Mouse (Mus musculus) right cerebral cortex, postnatal 4 days (tissue): ENCODE measurements around the gene St6galnac5.
A peak's percentile ranks its signal among the peaks of the same experiment; 100 is the strongest.
"Not testable (repeated sequence)": the region's sequence is repeated elsewhere in the genome, so short reads cannot be mapped to it uniquely, and the experiment has no call there.

ENCODE experiments used
- DNase-seq: peaks from one replicate; pipeline ENCODE4 v3.0.0-alpha.2; 2022

St6galnac5 gene

DNA sequence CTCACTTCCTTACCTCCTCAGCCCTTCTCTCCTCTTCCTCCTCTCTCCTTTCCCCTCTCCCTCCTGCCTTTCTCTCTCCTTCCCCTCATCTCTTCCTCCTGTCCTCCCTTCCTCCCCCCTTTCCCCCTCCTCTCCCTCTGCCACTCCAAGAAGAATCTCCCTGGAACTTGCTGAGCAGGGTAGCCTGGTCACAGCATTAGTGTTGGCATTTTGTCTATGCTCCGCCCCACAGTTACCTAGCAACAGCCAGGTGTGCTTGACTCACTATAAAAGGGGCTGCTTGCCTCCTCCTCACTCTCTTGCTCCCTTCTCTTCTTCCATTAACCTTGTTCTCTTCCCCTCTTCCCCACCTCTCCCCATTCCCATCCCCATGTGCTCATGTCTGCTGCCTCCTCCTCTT is 120.1 kb downstream of the St6galnac5 start:
- no peak for DNase-seq

DNA sequence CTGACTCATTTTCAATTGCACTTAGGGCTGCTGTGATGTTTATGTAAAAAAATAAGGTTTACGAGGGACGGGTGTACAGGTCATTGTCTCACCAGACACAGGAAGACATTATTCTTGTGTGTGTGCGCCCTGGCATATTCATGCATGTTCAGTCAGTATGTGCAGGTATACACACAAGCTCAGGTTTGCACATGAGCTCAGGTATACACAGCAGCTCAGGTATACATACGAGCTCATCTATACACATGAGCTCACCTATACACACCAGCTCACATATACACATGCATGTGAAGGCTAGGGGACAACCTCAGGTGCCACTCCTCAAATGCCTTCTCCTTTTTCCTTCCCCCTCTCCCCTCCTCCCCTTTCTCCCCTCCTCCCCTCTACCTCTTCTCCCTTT is 120.6 kb downstream of the St6galnac5 start:
- no peak for DNase-seq

DNA sequence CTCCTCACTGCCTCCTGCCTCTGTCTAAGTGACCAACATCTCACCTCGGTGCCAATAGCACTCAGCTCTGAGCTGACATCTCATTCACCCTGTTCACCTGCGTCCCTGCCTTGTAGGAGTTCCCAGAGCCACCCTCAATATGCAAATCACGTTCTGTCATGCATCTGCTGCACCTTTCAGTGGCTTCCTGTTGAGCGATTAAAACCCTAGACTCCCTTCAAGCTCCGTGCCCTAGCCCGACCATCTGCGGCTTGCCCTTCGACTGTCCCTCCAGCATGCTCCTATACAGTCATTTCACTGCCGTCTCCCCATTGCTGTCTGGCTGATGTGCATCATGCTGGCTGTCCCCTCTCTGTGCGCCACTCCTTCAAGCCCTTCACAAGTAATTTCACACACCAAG is 126.0 kb downstream of the St6galnac5 start:
- no peak for DNase-seq

DNA sequence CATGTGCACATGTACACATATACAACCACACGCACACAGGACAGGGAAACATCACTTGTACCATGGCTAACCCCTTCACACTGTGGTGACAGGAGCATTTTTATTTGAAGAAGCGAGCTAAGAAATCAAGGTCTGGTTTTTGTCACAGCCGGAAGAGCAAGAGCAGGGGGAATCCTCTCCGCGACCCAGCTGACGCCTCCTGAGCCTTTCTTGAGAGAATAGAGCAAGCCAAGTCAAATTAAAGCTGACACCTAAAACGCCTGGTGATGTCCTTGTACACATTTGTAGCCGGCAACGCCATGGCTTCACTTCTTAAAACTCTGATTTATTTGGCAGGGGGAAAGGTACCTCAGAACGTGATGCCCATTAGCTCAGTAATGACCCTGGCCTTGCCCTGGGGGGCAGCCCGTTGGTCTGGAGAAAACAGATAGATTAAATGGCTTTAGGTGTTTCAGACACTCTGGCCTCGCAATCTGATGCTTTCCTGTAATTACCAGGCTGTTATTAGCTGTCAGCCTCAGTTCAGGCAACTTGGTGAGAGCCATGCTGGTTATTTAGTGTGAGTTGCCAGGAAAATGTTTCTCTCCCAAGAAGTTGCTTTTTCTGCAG is 126.9 kb downstream of the St6galnac5 start:
- no peak for DNase-seq

DNA sequence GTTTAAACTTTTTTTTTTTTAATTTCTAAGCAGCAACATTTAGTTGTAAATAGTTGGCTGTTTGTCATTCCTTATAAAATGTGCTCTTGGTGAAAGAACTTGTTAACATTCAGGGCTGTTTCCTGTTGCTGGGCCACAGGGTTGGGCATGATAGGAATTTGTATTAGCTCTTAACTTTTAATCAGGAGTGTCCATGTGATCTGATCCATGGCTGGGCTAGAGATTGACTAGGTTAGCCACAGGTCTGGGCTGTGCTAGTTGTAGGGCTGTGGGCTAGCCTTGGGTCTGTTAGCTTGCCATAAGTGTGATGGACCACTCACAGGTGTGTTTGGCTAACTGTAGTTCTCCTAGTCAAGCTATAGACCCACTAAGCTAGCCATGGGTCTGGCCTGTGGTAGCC is 138.1 kb downstream of the St6galnac5 start:
- no peak for DNase-seq

DNA sequence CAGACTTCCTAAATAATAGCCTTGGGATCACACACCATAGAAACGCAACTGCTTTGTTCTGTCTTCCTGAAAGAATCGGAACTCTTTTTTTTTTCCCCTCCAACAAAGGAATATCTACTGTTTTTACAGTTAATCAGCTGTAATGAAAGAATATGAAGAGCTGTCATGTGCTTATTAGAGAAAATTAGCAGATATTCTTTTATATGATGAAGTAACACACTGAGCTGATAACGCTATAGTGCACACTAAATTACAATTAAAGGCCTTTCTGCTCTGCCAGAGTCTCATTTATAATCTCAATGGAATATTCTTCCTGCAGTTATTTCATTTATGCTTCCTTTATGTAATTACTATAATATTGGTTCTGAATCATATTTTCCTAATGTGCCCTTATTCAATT is 139.4 kb downstream of the St6galnac5 start:
- DNase-seq, result no peak

DNA sequence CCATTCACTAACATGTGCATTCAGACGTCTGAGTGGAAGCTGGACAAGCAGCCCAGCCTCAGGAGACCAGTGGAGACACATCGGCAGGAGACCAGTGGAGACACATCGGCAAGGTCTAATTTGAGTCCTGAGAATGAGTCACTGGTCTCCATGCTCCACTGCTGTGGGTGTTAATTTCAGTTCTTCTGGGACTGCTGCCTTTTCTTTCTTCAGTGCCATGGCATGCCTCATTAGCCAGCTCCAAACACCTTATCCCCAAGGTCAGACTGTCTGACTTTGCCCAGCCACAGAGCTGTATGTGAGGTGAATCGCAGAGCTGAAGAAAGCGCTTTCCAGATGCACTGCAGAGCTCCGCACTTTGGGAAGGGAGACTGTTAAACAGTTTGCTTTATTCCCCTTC is 140.8 kb downstream of the St6galnac5 start:
- no peak for DNase-seq

DNA sequence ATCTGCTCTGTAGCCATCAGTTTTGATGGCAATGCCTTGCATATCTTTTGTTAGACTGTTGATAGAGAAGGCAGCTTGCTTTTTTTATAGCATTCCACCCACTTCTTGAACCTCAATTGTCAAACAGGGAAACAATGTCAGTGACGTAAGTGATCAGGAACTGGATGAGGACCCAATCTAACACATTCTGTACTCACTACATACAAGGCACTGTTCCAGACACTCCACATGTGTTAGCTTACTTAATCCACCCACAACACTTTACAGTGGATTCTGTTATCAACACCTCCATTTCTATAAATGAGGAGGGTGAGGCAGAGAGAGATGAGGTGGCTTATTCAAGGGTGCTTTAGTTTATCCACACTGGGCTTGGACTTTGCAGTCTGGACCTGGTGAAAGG is 144.1 kb downstream of the St6galnac5 start:
- DNase-seq, result no peak

DNA sequence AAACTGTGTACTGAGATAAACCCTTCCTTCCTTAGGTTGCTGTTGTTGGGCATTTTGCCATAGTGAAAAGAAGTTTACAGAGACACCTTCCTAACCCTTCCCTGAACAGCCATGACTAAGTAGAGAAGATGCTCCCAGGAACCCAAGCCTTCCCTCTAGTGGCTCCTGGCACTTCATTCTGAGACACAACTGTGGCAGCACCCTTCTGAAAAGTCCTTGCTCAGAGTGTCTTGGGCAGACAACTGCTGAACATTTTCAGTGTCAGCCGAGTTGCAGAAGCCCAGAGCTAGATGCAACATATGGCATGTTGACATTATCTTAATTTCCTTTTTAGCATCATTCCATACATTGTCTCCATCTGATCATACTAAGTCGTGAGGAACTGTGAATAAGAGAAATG is 144.6 kb downstream of the St6galnac5 start:
- DNase-seq, result no peak

DNA sequence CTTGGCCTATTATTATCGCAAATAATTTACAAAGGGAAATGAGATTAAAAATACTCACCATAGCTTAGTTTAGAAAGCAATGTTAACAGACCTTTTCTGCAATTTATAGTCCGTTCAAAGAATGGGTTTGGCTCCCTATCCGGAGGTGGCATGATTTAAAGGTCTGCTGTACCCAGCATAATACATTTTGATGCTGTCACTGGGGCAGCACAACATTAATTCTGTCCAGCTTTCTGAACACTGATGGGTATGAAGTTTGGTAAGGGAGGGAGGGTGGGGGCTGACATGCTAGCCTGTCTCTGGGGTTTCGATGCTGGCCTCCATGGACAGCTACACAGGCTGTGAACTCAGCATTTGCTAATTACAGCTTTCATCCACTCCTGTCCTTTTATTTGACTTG is 149.6 kb downstream of the St6galnac5 start:
- no peak for DNase-seq

DNA sequence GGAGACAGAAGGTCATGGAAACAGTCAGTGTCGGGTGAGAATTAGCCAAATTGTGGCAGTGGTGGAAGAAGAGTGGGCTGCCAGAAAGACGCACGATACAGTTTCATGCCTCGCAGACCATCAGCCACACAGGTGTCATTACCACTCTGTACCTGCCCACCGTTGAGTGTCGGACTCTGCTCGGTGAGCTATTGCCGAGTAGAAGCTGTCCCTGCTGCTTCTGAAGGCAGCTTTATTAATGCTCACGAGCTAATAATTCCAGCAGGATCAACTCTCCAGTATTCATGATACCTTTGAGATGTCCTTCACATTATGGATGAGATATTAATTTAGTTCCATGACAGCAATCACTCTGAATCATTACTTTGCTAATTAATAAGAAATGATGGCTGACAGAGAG is 150.1 kb downstream of the St6galnac5 start:
- no peak for DNase-seq

DNA sequence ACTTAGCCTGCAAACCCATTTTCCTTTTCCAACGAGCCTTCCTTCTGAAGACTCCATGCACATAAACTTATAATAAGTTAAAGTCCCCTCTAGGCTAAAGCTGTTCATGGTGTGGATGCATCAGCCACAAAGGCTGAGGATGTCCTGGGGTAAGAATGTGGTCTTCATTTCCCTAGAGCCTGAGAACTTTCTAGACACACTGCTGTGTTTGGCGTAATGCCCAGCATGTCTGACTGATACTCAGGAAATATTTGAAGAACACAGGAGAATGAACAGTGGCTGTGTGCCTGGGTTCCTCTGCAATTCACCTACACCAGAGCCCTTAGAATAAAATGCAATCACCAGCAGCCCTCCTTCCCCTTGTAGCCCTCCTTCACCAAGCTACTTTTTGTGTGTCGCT is 150.7 kb downstream of the St6galnac5 start:
- DNase-seq, result peak; percentile 19

DNA sequence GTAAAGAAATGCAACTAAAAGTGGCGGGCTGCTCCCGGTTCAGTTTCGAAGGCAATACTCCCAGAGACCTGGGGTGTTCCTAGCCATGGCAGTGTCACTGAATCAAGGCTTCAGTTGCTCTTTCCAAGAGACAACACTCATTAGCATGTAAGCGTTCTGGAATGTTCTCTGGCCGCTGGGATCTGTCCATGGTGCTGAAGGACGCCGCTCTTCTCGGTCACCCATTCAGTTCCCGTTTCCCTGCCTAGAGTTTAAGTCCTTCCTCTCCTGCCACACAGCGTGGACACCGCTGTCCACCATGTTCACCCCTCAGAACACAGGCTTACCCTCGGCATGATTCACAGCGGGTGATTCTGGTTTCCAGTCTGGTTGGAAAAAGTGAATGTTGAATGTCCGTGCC is 160.8 kb downstream of the St6galnac5 start:
- DNase-seq, result peak; percentile 37

DNA sequence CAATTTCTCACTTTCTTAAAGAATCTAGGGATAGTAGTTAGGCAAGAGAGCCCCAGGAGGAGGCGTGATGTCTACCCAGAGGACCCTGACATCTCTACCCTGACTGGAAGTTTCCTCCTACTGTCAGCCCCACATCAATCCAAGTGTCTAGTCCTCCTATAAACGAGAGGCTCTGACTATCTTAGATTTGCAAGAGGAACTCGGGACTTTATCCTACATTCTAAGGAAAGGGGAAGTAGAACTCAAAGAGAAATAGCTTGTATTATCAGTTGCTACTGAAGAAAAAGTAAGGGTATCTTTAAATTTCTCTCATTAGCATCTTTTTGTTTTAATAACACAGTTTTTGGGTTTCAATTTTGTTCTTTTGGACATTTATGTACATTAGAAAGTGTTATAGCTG is 161.6 kb downstream of the St6galnac5 start:
- no peak for DNase-seq

DNA sequence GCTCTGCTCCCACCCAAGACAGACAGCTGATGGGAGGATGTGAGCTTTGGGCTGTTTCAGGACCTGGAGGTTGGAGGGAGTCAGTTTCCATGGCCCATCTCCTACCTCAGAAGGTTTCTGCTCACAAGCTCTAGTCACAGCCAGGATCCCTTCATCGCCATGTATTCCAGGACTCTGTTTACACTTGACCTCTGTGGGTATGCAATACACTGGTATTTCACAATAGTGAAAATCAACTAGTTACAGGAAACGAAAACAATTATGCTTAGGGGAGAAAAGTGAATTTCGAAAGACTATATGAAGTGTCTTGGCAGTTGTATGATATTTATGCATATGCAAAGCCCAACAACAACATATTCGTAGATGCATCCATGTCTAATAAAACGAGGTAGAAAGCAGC is 166.9 kb downstream of the St6galnac5 start:
- no peak for DNase-seq

DNA sequence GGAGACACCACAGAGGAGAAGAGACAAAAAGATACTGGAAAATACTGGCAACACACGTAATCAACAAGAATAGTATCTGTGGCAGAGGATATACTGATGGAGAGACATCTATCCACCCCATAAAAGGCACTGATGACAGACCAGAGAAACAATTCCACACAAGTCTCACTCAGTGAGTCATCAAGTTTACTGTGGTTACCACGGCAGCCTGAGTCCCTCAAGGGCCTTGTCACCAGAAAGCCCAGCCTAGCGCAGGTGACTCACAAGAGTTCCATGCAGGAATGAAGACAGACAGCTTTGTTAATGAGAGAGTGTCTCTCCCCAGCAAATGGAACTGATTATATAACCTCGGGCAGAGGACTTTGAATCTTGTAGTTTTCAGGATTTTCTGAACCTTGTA is 168.1 kb downstream of the St6galnac5 start:
- DNase-seq, result no peak

DNA sequence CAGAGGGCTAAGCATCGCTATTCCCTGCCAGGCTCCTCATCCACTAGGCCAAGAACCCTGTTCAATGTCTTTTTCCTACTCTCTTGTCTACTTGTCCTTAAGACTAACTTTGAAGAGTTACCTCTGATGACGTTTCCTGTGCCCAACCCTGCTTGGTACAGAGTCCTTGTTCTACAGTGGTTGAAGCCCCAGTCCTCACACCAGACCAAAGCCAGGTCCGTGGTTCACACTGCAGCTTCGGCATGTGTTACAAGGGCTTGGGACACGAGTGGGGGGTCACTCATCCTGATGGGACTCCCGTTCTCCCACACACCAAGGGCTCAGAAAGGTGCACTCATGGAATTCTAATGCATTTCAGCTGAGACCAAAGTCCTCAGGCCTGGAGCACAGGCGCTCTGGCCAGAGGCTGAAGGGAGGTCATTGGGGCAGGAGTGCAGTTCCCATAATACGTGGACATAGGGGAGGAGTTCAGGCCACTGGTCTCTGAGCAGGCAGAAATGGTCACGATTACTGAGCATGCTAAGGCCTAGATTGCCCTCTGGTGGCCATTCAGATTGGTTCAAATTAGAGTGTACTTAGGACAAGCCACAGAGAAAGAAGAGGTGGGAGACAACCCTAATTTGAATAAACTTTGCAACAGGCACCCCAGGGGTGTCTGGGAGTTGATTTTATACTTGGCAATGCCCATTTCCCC is 182.2 kb downstream of the St6galnac5 start:
- no peak for DNase-seq

DNA sequence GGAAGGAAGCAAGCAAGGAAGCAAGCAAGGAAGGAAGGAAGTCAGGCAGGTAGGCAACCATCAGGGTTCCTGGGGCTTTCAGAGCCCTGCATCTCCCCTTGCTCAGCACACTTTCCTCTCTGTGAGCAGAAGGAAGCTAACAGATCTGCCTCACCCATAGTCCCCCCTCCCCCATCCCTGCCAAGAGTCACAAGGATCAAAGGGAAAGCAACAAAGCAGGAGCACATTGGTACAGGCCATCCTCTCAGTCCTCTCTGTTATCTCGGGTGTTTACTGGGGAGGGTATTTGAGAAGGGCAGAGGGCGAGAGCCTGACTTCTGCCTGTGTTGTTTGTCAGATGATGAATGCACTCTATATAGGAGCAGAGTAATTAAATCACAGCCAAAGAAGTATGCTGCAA is 184.7 kb downstream of the St6galnac5 start:
- no peak for DNase-seq

DNA sequence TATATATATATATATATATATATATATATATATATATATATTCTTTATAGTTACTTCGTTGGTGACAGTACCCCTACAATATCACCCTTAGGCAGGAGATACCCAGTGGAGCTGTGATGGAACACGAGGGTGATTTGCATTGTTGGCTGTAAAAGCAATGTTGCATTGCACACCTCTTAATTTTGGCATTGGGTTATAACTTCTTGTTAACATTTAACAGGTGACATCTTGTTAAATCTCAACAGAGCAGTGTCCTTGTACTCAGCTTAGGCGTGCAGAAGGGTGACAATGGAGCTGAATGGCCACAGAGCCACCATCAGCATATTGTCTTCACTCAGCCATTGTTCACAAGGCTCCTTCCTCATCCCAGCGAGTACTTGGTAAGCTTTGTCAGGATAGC is 185.8 kb downstream of the St6galnac5 start:
- no peak for DNase-seq

DNA sequence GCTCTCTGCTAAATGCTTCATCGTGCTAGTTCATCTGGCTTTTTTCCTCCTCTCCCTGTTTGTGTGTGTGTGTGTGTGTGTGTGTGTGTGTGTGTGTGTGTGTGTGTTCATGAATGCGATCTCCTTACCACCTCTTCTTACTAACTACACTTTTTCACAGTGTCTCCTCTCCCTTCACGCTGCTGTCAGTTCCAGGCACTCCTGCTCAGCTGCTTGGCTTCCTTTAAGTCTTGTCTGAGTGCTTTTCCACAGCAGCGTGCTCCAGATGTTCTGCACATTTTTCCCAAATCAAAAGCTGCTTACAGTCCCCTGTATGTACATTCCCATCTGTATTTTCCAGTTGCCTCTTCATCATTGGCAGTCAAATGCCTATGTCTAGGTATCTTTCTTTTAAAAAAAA is 189.0 kb downstream of the St6galnac5 start:
- no peak for DNase-seq

DNA sequence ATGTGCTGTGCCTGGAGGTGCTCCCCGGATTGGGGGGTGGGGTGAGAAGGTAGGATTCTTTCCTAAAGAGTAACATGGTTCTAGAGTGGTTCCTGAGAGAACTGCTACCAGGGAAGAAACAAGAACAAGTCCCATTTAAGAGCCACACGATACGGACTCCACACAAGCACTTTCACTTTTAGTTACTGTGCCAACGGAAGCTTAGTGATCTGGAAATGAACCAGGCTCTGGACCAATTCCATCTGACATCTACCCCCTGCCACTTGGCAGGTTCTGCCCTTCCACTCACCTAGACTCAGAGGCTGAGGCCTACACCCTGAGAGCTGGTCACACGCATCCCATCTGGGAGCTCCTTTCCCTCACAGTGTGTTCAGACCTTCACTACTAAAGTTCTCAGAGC is 189.4 kb downstream of the St6galnac5 start:
- DNase-seq, result no peak

DNA sequence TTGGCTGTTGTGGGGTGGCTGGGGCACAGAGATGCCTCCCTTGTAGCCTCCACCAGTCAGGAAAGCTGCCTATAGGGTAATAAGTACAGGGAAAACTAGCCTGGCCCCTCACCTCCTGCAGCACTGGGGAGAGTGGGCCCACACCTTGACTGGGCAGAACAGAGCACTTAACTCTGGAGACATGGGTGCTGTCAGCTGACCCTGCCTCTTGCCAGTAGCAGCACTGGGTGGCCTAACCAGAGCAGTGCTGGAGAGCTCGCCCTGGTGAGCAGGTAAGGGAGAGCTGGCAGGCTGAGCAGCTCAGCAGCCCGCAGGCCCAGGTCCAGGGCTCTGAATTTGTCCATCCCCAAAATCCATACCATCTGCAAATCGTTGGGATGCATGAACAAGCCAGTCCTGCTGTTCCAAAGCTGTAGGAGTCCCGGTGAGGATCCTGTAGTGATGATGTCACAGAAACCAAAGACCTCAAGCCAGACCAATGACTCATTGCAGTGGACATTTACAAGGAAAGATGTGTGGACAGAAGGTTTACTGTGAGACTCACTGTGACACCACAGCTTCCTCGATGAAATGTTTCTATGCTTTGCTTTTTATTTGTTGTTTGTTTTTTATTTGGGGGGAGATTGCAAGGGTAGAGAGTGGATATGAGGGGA is 193.6 kb downstream of the St6galnac5 start:
- not testable (repeated sequence) for DNase-seq

DNA sequence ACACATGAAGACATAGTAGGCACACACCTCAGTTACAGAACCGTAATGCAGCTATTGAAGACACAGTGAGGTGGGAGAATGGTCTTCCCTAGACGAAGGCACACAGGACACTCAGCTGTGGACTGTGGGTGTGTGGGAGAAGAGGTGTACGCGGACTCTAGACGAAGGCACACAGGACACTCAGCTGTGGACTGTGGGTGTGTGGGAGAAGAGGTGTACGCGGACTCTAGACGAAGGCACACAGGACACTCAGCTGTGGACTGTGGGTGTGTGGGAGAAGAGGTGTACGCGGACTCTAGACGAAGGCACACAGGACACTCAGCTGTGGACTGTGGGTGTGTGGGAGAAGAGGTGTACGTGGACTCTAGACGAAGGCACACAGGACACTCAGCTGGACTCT is 197.7 kb downstream of the St6galnac5 start:
- not testable (repeated sequence) for DNase-seq

DNA sequence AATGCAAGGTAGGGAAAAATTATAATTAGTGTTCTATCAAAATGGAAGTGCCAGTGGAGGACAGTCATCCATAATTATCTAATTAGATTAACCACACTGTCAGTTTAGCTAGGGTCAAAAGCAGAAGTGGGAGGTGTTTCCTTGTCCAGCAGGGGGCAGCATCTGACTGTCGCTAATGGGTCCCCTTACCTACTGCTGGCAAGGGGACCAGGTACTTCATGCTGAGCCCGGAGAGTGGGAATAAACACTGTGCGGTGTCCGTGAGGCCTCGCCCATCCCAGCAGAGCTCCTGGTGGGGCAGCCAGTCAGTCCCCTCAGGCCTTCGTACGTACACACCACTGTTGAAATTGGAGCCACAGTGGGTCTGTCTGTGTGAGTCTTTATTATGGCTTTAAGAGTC is 198.3 kb downstream of the St6galnac5 start:
- peak; percentile 92 for DNase-seq

DNA sequence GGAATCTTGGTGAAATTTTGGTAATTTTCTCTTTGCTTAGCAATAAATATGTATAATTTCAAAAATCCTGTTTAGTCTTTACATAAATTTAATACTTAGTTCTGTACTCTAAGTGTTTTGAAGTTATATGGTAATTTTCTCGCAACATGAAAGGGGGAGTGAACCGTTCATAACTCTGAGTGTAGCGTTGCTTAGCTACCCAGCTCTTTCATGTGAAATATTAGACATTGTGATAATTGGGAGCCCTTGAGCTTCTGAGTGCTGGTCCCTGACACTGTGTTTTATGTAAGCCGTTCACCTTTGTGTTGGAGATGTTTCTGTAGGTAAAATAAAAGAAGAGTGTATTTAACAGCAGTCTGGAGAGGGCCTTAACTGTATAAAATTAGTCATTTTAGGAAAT is 202.2 kb downstream of the St6galnac5 start:
- no peak for DNase-seq
